Mouse (Mus musculus) heart, embryonic 10.5 days (tissue): Measurements from ENCODE around the gene Eif4ebp2. TPM values are rescaled to one million over a fixed set of nuclear protein-coding genes. Genes with fewer than 3 reads are reported as not detected.

Experiments used
- DNase-seq: peaks from one replicate; pipeline ENCODE4 v3.0.0-alpha.2; 2017; ENCODE audit warnings: low spot score
- H3K27ac ChIP-seq: fragments of 300-500 bp; sonication (generic); 2 replicates; pipeline ENCODE4 v1.5.1; 2016; ENCODE audit warnings: mild to moderate bottlenecking
- H3K27me3 ChIP-seq: fragments of 300-500 bp; sonication (generic); 2 replicates; pipeline ENCODE4 v1.6.1; 2016; ENCODE audit warnings: mild to moderate bottlenecking; ENCODE audit not compliant: poor library complexity, insufficient read depth, severe bottlenecking
- H3K36me3 ChIP-seq: fragments of 300-500 bp; sonication (generic); 2 replicates; pipeline ENCODE4 v1.6.1; 2016; ENCODE audit warnings: mild to moderate bottlenecking, moderate library complexity
- H3K4me1 ChIP-seq: fragments of 300-500 bp; sonication (generic); 2 replicates; pipeline ENCODE4 v1.6.1; 2016; ENCODE audit warnings: mild to moderate bottlenecking
- H3K4me3 ChIP-seq: fragments of 300-500 bp; sonication (generic); 2 replicates; pipeline ENCODE4 v1.5.1; 2016; ENCODE audit warnings: mild to moderate bottlenecking, moderate library complexity
- H3K9me3 ChIP-seq: fragments of 300-500 bp; sonication (generic); 2 replicates; pipeline ENCODE4 v1.6.1; 2016; ENCODE audit warnings: mild to moderate bottlenecking, moderate library complexity
- WGBS: fragments of 180-500 bp; shearing (Covaris S2); methylation state at CpG from one replicate; pipeline ENCODE4 v1.1.7; 2016; 5-methylcytosine and 5-hydroxymethylcytosine counted together
- polyA plus RNA-seq: library from polyadenylated mRNA; unstranded; fragments of >200 nt; fragmentation: Nextera tagmentation; extraction: Ambion mirVana; gene quantifications from 2 replicates; pipeline ENCODE4 v1.2.1, GENCODE M21; 2016

The Eif4ebp2 gene
- polyA plus RNA-seq, 1 experiment from 2014 or later = 53.1 TPM

DNA sequence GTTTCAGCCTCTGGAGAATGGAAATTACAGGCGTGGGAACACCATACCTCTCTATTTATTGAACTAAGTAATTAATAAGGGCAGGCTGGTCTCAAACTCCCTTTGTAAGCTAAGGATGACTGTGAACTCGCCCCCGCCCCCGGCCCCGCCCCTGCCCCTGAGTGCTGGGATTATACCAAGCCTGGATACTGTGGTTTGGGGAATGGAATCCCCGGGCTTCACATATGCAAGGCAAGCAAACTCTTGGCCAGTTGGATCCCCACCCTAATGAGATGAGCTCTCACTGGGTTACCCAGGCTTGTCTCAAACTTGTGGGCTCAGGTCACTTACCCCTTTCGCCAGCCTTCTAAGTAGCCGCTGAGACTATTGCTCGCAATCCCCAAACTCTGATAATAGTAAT is 42.3 kb downstream of the Eif4ebp2 start:
- 30% methylated on average over 9 of the region's 9 CpGs for WGBS
- H3K27ac ChIP-seq = no peak overlapping the region
- H3K36me3 ChIP-seq = no peaks in the 10 kb centered on the region
- no peaks in the 10 kb centered on the region for H3K9me3 ChIP-seq
- no peak for DNase-seq
- H3K4me1 ChIP-seq = peaks cover 19% of the 10 kb centered on the region
- peaks cover 43% of the 10 kb centered on the region for H3K27me3 ChIP-seq
- no peak overlapping the region for H3K4me3 ChIP-seq

GRCm38 (mm10) chr10:61409776-61410175 is 42.7 kb downstream of the Eif4ebp2 start:
- H3K36me3 ChIP-seq = no peaks in the 10 kb centered on the region
- H3K27me3 ChIP-seq = peaks cover 39% of the 10 kb centered on the region
- no peaks in the 10 kb centered on the region for H3K9me3 ChIP-seq
- WGBS = 7% methylated on average over 4 of the region's 4 CpGs
- DNase-seq = no peak
- no peak overlapping the region for H3K27ac ChIP-seq
- no peak overlapping the region for H3K4me3 ChIP-seq
- peaks cover 19% of the 10 kb centered on the region for H3K4me1 ChIP-seq

- 9% methylated on average over 10 of the region's 10 CpGs for WGBS
- no peaks in the 10 kb centered on the region for H3K36me3 ChIP-seq
- no peaks in the 10 kb centered on the region for H3K9me3 ChIP-seq
- no peak for DNase-seq
- H3K4me3 ChIP-seq = peak overlapping the region; percentile 24; the same call in 1 of the 2 replicates
- peaks cover 8% of the 10 kb centered on the region; the same call in 1 of the 2 replicates for H3K4me1 ChIP-seq
- peaks cover 43% of the 10 kb centered on the region for H3K27me3 ChIP-seq
- no peak overlapping the region for H3K27ac ChIP-seq
These were observed 46.5 kb downstream of the Eif4ebp2 start for GRCm38 (mm10) chr10:61405958-61406357.

DNA sequence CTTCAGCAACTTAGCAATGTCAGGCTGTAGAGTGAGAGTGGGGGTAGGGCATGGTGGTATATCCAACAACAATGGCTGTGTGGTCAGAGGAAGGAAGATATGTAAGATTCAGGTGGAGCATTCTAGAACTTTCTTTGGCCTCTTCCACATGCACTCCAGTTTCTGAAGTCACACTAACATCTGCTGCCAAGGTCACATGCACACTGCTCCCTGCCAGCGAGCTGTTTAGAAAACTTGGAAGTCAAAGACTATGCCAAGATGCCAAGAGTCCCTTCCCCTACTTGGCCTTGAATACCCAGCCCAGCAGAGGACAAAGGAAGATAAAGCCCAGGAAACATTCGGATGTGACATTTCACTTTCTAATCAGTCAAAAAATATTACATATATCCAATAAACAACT is 49.5 kb downstream of the Eif4ebp2 start:
- no peak overlapping the region for H3K4me3 ChIP-seq
- H3K36me3 ChIP-seq = no peaks in the 10 kb centered on the region
- no peak overlapping the region for H3K27ac ChIP-seq
- H3K4me1 ChIP-seq = peaks cover 4% of the 10 kb centered on the region; the same call in 1 of the 2 replicates
- DNase-seq = no peak
- no peaks in the 10 kb centered on the region for H3K9me3 ChIP-seq
- 83% methylated on average over 2 of the region's 2 CpGs for WGBS
- peaks cover 47% of the 10 kb centered on the region for H3K27me3 ChIP-seq

GRCm38 (mm10) chr10:61402480-61402879 is 50.0 kb downstream of the Eif4ebp2 start:
- H3K27me3 ChIP-seq = peaks cover 42% of the 10 kb centered on the region
- no peaks in the 10 kb centered on the region for H3K9me3 ChIP-seq
- 73% methylated on average over 5 of the region's 5 CpGs for WGBS
- H3K36me3 ChIP-seq = no peaks in the 10 kb centered on the region
- DNase-seq = no peak
- H3K4me3 ChIP-seq = no peak overlapping the region
- no peak overlapping the region for H3K27ac ChIP-seq
- peaks cover 4% of the 10 kb centered on the region; the same call in 1 of the 2 replicates for H3K4me1 ChIP-seq

GRCm38 (mm10) chr10:61400407-61400806 is 52.1 kb downstream of the Eif4ebp2 start:
- Histone ChIP-seq H3K4me3 (no peak overlapping the region), H3K27me3 (peaks cover 26% of the 10 kb centered on the region), H3K36me3 (no peaks in the 10 kb centered on the region), H3K4me1 (no peaks in the 10 kb centered on the region), H3K27ac (no peak overlapping the region), H3K9me3 (no peaks in the 10 kb centered on the region)
- DNase-seq = no peak
- 88% methylated on average over 5 of the region's 5 CpGs for WGBS

DNA sequence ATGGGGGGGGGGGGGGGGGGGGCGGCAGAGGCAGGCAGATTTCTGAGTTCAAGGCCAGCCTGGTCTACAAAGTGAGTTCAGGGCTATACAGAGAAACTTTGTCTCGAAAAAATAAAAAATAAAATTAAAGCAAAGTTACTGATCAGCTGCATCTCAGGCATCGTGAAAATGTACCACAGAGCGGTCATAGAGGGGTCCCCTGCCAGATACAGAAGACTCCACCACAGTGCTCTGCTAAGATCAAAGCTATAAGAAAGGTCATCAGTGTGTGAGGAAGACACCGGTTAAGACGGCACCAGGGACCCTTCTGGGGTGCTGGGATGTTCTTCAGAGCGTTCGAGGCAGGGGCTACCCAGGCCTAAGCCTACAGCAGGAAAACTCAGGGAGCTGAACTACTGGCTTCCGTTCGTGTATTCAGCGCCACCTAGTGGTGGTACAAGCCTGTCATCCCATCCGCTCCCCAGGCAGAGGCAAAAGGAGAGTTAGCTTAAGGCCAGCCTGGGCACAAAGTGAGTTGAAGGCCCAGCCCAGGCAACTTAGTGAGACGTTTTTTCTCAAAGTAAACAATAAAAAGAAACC is 53.2 kb downstream of the Eif4ebp2 start:
- H3K9me3 ChIP-seq = no peaks in the 10 kb centered on the region
- no peak overlapping the region for H3K27ac ChIP-seq
- H3K4me1 ChIP-seq = peaks cover 8% of the 10 kb centered on the region
- peak; percentile 90 for DNase-seq
- H3K27me3 ChIP-seq = peaks cover 24% of the 10 kb centered on the region
- no peak overlapping the region for H3K4me3 ChIP-seq
- 27% methylated on average over 13 of the region's 13 CpGs for WGBS
- no peaks in the 10 kb centered on the region for H3K36me3 ChIP-seq

GRCm38 (mm10) chr10:61398125-61398524 is 54.3 kb downstream of the Eif4ebp2 start:
- Histone ChIP-seq H3K36me3 (no peaks in the 10 kb centered on the region), H3K27ac (0 out of 2 replicates have a peak overlapping the region, but pooled peaks have one; percentile 44)
- WGBS = 42% methylated on average over 3 of the region's 3 CpGs

DNA sequence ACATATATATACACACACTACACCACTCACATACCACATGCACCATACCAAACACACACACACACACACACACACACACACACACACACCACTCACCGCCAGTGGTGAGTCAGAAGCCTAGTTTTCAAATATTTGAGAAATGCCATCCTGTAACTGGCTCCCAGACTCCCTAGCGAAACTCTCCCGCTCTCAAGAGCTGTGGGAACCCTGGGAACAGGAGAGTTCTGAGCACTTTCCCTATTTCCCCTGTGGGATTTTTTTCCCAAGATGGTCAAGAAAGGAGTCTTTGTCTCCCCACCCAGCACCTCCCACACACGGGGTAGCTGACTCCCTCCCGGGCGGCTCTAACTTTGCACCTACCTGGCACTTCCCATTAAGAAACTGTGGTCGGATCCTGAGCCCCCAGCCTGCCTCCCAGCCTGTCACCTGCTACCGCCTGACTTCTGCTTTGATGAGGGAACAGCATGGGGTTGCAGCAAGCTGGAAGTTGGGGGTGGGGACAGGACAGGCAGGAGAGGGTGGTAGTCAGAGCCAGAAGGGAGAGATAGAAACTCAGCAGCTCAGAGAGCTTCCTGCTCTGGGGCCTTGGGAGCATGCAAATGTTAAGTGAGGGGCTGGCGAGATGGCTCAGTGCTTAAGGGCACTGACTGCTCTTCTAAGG is 57.9 kb downstream of the Eif4ebp2 start:
- peak overlapping the region; percentile 12; the same call in 1 of the 2 replicates for H3K4me3 ChIP-seq
- WGBS = 20% methylated on average over 9 of the region's 9 CpGs
- no peaks in the 10 kb centered on the region for H3K36me3 ChIP-seq
- peak; percentile 81 for DNase-seq
- peak overlapping the region; percentile 75 for H3K27ac ChIP-seq
- peaks cover 6% of the 10 kb centered on the region; the same call in 1 of the 2 replicates for H3K27me3 ChIP-seq
- peaks cover 22% of the 10 kb centered on the region for H3K4me1 ChIP-seq
- H3K9me3 ChIP-seq = no peaks in the 10 kb centered on the region

More at GRCm38 (mm10) chr10:61398125-61398524, 54.3 kb downstream of the Eif4ebp2 start:
- Histone ChIP-seq H3K9me3 (no peaks in the 10 kb centered on the region), H3K4me1 (peaks cover 11% of the 10 kb centered on the region), H3K27me3 (peaks cover 24% of the 10 kb centered on the region), H3K4me3 (no peak overlapping the region)
- DNase-seq = no peak

DNA sequence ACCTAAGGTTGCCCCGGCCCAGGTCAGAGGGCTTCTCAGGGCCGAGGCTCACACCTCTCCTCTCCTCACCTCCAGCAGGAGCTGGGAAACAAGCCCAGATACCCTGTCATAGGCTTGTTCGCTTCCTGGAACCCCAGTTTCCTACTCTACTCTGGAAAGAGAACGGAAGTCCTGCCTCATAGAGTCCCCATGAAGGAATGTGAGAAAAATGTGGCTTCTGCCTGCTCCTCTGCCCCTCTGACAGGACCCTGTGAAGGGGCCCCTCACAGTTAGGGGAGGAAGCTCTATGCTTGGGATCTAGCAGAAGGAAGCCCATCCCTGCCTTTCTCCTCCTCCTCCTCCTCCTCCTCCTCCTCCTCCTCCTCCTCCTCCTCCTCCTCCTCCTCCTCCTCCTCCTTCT is 59.9 kb downstream of the Eif4ebp2 start:
- 32% methylated on average over 4 of the region's 4 CpGs for WGBS
- Histone ChIP-seq H3K4me1 (peaks cover 22% of the 10 kb centered on the region), H3K36me3 (no peaks in the 10 kb centered on the region), H3K4me3 (no peak overlapping the region), H3K9me3 (no peaks in the 10 kb centered on the region), H3K27me3 (peaks cover 11% of the 10 kb centered on the region; the same call in 1 of the 2 replicates), H3K27ac (peak overlapping the region; percentile 37; the same call in 1 of the 2 replicates)
- no peak for DNase-seq

DNA sequence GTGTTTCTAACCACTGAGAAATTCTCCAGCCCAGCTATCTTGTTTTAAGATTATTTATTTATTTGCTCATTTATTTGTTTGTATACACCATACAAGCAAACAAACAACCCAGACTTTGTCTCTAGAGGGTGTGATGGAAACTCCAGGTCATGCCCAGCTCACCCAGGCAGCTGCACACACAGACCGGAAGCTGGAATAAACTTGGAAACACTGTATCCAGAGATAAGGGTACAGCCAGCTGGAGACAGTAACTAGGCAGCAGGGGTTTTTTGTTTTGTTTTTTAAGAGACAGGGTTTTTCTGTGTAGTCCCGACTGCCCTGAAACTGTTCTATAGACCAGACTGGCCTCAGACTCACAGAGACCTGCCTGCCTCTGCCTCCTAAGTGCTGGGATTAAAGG is 62.3 kb downstream of the Eif4ebp2 start:
- peaks cover 44% of the 10 kb centered on the region for H3K4me1 ChIP-seq
- no peaks in the 10 kb centered on the region for H3K9me3 ChIP-seq
- no peak overlapping the region for H3K4me3 ChIP-seq
- no peak overlapping the region for H3K27ac ChIP-seq
- 36% methylated on average over 2 of the region's 2 CpGs for WGBS
- H3K27me3 ChIP-seq = peaks cover 15% of the 10 kb centered on the region; the same call in 1 of the 2 replicates
- no peaks in the 10 kb centered on the region for H3K36me3 ChIP-seq
- DNase-seq = no peak

DNA sequence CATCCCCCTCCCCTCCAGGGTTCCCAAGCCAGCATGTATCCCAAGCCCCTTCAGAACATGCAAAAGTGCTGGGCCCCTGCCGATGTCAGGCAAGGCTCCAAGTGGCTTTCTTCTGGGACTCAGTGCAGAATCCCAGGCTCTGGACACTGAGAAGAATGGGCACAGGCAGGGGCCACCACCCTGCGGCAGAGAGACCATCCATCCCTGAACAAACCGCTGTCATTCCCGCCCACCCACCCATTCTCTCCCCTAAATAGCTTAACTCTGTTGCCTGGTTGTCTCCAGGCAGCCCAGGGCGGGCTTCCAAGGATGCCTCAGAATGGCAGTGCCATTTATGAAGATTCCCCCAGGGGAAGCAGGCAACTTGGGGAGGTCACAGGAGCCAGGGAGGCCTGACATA is 63.4 kb downstream of the Eif4ebp2 start:
- no peak for DNase-seq
- Histone ChIP-seq H3K9me3 (no peaks in the 10 kb centered on the region), H3K36me3 (no peaks in the 10 kb centered on the region), H3K4me3 (no peak overlapping the region), H3K27ac (0 out of 2 replicates have a peak overlapping the region, but pooled peaks have one; percentile 32), H3K4me1 (peaks cover 43% of the 10 kb centered on the region), H3K27me3 (peaks cover 18% of the 10 kb centered on the region; the same call in 1 of the 2 replicates)
- 83% methylated on average over 5 of the region's 5 CpGs for WGBS

DNA sequence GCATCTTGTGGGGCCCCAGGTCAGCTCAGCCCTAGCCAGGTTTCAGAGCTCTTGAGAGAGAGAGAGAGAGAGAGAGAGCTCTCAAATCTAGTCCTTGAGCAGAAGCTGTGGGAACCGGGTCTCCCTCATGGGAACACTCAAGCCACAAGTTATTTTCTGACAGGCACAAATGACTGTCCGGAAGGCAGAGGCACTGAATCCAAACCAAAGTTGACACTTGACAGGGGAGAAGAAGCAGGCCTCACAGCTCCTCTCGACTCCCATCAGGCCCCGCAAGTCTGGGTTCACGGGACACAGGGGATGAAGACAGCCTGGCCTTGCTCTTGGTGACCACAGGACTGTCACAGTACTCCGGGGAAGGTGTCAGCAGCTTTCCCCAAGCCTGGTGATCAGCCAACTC is 66.2 kb downstream of the Eif4ebp2 start:
- Histone ChIP-seq H3K9me3 (no peaks in the 10 kb centered on the region), H3K4me3 (no peak overlapping the region), H3K27ac (peak overlapping the region; percentile 72), H3K4me1 (peaks cover 56% of the 10 kb centered on the region), H3K36me3 (no peaks in the 10 kb centered on the region), H3K27me3 (peaks cover 14% of the 10 kb centered on the region; the same call in 1 of the 2 replicates)
- WGBS = 27% methylated on average over 6 of the region's 6 CpGs
- no peak for DNase-seq
